Mouse (Mus musculus): Measurements from ENCODE around the gene Oaz3.
A peak's percentile ranks its signal among the peaks of the same experiment; 100 is the strongest.

The Oaz3 gene

GRCm38 (mm10) chr3:94443597-94443964 is at the start of gene Oaz3:
Gene Oaz3 (minus strand): TSS chr3:94443915.
- no peak for DNase-seq

GRCm38 (mm10) chr3:94487581-94487980 is 43.9 kb upstream of the Oaz3 start:
- DNase-seq: no peak

- no peak for DNase-seq
Observed at GRCm38 (mm10) chr3:94485922-94486321, 42.2 kb upstream of the Oaz3 start.

- DNase-seq: peak; percentile 98
Observed at GRCm38 (mm10) chr3:94483790-94484439, 40.2 kb upstream of the Oaz3 start.

- DNase-seq: no peak
Observed at GRCm38 (mm10) chr3:94482764-94483385, 39.2 kb upstream of the Oaz3 start.

GRCm38 (mm10) chr3:94481429-94481828 is 37.7 kb upstream of the Oaz3 start:
- no peak for DNase-seq

- DNase-seq: no peak
Observed at GRCm38 (mm10) chr3:94480291-94480884, 36.7 kb upstream of the Oaz3 start, which contains the start of gene Riiad1. Gene Riiad1 (minus strand): TSS chr3:94480341.

GRCm38 (mm10) chr3:94479564-94479963 is 35.8 kb upstream of the Oaz3 start:
- no peak for DNase-seq

GRCm38 (mm10) chr3:94478591-94479169 is 35.0 kb upstream of the Oaz3 start:
- DNase-seq: no peak

- peak; percentile 85 for DNase-seq
Observed at GRCm38 (mm10) chr3:94477981-94478422, 34.3 kb upstream of the Oaz3 start, which contains the start of gene Celf3. Gene Celf3 (plus strand): TSS chr3:94478295.

GRCm38 (mm10) chr3:94477444-94477843 is 33.7 kb upstream of the Oaz3 start:
- DNase-seq: peak; percentile 81

- DNase-seq: no peak
Observed at GRCm38 (mm10) chr3:94476301-94477035, 32.8 kb upstream of the Oaz3 start.

GRCm38 (mm10) chr3:94473567-94474232 is 30.0 kb upstream of the Oaz3 start:
- DNase-seq: no peak

GRCm38 (mm10) chr3:94473115-94473505 is 29.4 kb upstream of the Oaz3 start:
- no peak for DNase-seq

GRCm38 (mm10) chr3:94472447-94473114 is 28.9 kb upstream of the Oaz3 start:
- DNase-seq: no peak

- DNase-seq: no peak
Observed at GRCm38 (mm10) chr3:94468931-94469330, 25.2 kb upstream of the Oaz3 start.

GRCm38 (mm10) chr3:94465632-94466430 is 22.1 kb upstream of the Oaz3 start:
- peak; percentile 80 for DNase-seq

- no peak for DNase-seq
Observed at GRCm38 (mm10) chr3:94463926-94464578, 20.3 kb upstream of the Oaz3 start.

GRCm38 (mm10) chr3:94459834-94460233 is 16.1 kb upstream of the Oaz3 start:
- DNase-seq: no peak

- DNase-seq: no peak
Observed at GRCm38 (mm10) chr3:94457055-94457454, 13.3 kb upstream of the Oaz3 start.

Measured in right cerebral cortex, adult 18-20 months (tissue).